Mouse (Mus musculus) liver, embryonic 14.5 days (tissue): Measurements from ENCODE around the gene Gm13283. TPM values are rescaled to one million over a fixed set of nuclear protein-coding genes. Genes with fewer than 3 reads are reported as not detected.
"Not testable (repeated sequence)": the region's sequence is repeated elsewhere in the genome, so short reads cannot be mapped to it uniquely, and the experiment has no call there.

ENCODE experiments used
- ATAC-seq: fragments of 200-750 bp; cut with Nextera tagmentation; 2 replicates; pipeline ENCODE4 v1.8.0; 2017; ENCODE audit warnings: moderate number of reproducible peaks, mild to moderate bottlenecking, moderate library complexity; ENCODE audit not compliant: insufficient read depth
- DNase-seq, 3 experiments: peaks; one replicate each; pipeline ENCODE4 v3.0.0-alpha.2; 2012 to 2013; ENCODE audit warnings: low read depth in 3 of 3, low spot score in 3 of 3
- H3K27ac ChIP-seq: fragments of 300-500 bp; sonication (generic); 2 replicates; pipeline ENCODE4 v1.5.1; 2014; ENCODE audit warnings: moderate library complexity, mild to moderate bottlenecking, control low read depth, inconsistent platforms
- H3K27me3 ChIP-seq: fragments of 300-500 bp; sonication (generic); 2 replicates; pipeline ENCODE4 v1.6.1; 2014; ENCODE audit warnings: mild to moderate bottlenecking, low read length, moderate library complexity; ENCODE audit not compliant: control insufficient read depth, insufficient read depth
- H3K36me3 ChIP-seq: fragments of 300-500 bp; sonication (generic); replicated peaks from 2 replicates; pipeline ENCODE4 v1.6.1; 2014; ENCODE audit warnings: low read depth; ENCODE audit not compliant: control insufficient read depth, insufficient read depth
- H3K4me1 ChIP-seq, 2 experiments: fragments of 200-500 bp in 1 of 2; fragments of 300-500 bp in 1 of 2; sonication (generic) in 1 of 2; replicated peaks; 2 replicates each; pipeline ENCODE4 v1.6.1; 2012 to 2014; ENCODE audit warnings: antibody characterized with exemption in 1 of 2, inconsistent platforms in 1 of 2, low read length in 1 of 2; ENCODE audit not compliant: control insufficient read depth in 2 of 2, insufficient read depth in 2 of 2
- H3K4me2 ChIP-seq: fragments of 300-500 bp; sonication (generic); 2 replicates; pipeline ENCODE4 v1.6.1; 2014; ENCODE audit warnings: low read depth, mild to moderate bottlenecking, control low read depth, moderate library complexity
- H3K4me3 ChIP-seq, 2 experiments: fragments of 200-500 bp in 1 of 2; fragments of 300-500 bp in 1 of 2; sonication (generic) in 1 of 2; 2 replicates each; pipeline ENCODE4 v1.5.1; 2012 to 2014; ENCODE audit warnings: low read depth in 2 of 2, low read length in 2 of 2, mild to moderate bottlenecking in 2 of 2, control low read depth in 1 of 2, inconsistent platforms in 1 of 2, moderate library complexity in 1 of 2; ENCODE audit not compliant: insufficient read depth in 1 of 2
- H3K9ac ChIP-seq: fragments of 300-500 bp; sonication (generic); replicated peaks from 2 replicates; pipeline ENCODE4 v1.6.1; 2014; ENCODE audit warnings: mild to moderate bottlenecking, control low read depth, moderate library complexity
- H3K9me3 ChIP-seq: fragments of 300-500 bp; sonication (generic); 2 replicates; pipeline ENCODE4 v1.6.1; 2016; ENCODE audit warnings: low read length, mixed read lengths; ENCODE audit not compliant: control insufficient read depth
- CTCF ChIP-seq: IDR thresholded peaks from 2 replicates; pipeline ENCODE4 v1.5.1; 2016; ENCODE audit warnings: antibody characterized with exemption, low read depth, control low read depth
- EP300 ChIP-seq: IDR thresholded peaks from 2 replicates; pipeline ENCODE4 v1.6.1; 2016; ENCODE audit warnings: antibody characterized with exemption, low read depth
- WGBS: fragments of 180-500 bp; shearing (Covaris S2); extraction: QIAGEN DNeasy Blood & Tissue Kit; methylation state at CpG from one replicate; pipeline ENCODE4 v1.1.7; 2014; ENCODE audit not compliant: insufficient replicate concordance; 5-methylcytosine and 5-hydroxymethylcytosine counted together
- polyA plus RNA-seq, 2 experiments: library from polyadenylated mRNA; depleted of rRNA in 1 of 2; stranded (reverse) in 1 of 2; unstranded in 1 of 2; fragments of >200 nt; fragmentation: Nextera tagmentation in 1 of 2; extraction: Ambion mirVana in 1 of 2; gene quantifications; 2 replicates each; pipeline versions ENCODE4 v1.2.1 to v1.2.3; 2012 to 2014

The Gm13283 gene
- polyA plus RNA-seq (2012; rRNA removed): 0.02 TPM in 1 of 2 replicates, not detected in the other
- polyA plus RNA-seq (2014; fragmentation: Nextera tagmentation; extraction: Ambion mirVana): 0.15 TPM in 1 of 2 replicates, not detected in the other

DNA sequence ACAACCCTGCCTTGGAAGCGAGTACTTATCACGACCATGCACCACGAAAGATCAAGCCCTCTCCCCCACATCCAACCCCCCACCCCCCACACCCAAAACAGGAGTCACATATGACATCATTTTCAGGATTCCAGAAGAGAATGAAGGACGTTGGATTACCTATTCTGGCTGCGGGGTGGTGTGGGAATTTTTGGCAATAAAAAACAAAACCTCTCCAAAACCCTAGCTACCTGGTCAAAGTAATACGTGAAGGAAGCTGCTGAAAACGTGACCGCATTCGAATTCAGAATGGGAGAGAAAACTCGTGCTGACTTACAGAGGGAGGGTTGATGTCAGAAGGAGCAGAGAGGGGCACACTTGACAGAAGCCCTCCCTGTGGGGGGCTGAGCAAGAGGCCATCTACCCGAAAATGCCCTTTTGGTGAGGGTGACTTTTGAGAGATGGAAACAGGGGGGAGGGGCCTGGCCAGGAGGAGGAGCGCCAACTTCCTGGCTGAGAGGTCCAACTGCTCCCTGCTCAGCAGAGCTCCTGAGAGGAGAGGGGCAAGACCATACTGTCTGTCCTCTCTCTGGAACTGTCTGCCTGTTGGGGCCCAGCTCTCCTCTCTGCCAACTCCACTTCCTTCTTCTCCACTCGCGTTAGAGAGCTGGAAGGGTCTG lies at the start of gene Gm13283:
Gm13283 (plus strand) TSS at position 510 of the 659 bp plus-strand sequence.
- peak within 1 kb of the TSS; percentile 42 for H3K4me2 ChIP-seq
- 10% methylated on average over 7 of the region's 14 CpGs for WGBS
- not testable (repeated sequence) for H3K9me3 ChIP-seq, H3K4me1 ChIP-seq, H3K36me3 ChIP-seq, ATAC-seq, DNase-seq, H3K27ac ChIP-seq, H3K27me3 ChIP-seq, H3K9ac ChIP-seq
- H3K4me3 ChIP-seq: peak within 1 kb of the TSS; percentile 6 to 43; a peak in 3 of 4 replicates

DNA sequence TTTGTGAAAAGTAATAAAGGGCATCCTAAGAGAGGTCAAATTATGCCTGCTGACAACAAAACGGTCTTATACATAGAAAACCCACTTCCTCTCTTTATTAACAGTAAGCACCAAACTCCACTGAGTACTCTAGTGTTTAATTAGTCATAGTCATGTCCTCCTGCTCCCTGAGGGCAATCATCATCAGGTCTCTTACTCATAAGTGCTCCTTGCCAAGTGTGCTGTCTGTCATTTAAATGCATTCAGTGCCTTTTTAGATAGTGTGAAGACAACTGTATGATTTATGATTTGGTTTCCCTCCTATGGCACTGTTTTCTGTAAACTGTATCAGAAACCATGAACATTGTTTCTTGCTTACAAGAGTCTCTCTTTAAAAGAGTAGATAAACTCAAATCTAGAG lies 45.6 kb upstream of the Gm13283 start:
- Histone ChIP-seq H3K27ac (no peak overlapping the region), H3K9ac (no peak overlapping the region), H3K4me2 (no peak overlapping the region), H3K9me3 (no peaks in the 10 kb centered on the region), H3K4me3 (no peak overlapping the region), H3K27me3 (no peaks in the 10 kb centered on the region), H3K36me3 (peaks cover 4% of the 10 kb centered on the region), H3K4me1 (peaks cover 2% of the 10 kb centered on the region in 2 experiments; a peak in 1 of 4 replicates)
- 56% methylated on average over 1 of the region's 1 CpGs for WGBS
- DNase-seq: no peak
- TF ChIP-seq EP300 (no peak), CTCF (no peak)
- ATAC-seq: no peak

DNA sequence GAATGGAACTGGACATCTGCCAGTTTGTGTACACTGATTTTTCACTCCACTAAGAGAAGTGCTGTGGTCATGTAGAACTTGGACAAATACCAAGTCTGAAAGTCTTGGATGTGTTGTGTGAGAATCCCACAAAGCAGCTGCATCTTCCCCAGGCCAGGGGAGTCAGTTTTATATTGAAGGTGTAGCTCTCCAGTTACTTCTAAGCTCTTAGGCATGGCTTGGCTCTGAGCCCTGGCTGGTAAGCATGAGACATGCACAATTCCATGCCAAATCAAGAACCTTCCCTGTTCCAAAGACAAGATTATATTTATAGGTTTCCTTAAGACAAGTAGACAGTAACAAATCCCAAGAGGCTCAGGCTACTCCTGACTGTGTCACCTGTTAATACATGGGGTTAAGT lies 44.9 kb upstream of the Gm13283 start:
- TF ChIP-seq CTCF (no peak), EP300 (no peak)
- Histone ChIP-seq H3K9ac (no peak overlapping the region), H3K4me2 (no peak overlapping the region), H3K36me3 (peaks cover 5% of the 10 kb centered on the region), H3K4me1 (peaks cover 3% of the 10 kb centered on the region in 2 experiments), H3K9me3 (no peaks in the 10 kb centered on the region), H3K27me3 (no peaks in the 10 kb centered on the region), H3K27ac (no peak overlapping the region), H3K4me3 (no peak overlapping the region)
- DNase-seq: no peak
- no peak for ATAC-seq

DNA sequence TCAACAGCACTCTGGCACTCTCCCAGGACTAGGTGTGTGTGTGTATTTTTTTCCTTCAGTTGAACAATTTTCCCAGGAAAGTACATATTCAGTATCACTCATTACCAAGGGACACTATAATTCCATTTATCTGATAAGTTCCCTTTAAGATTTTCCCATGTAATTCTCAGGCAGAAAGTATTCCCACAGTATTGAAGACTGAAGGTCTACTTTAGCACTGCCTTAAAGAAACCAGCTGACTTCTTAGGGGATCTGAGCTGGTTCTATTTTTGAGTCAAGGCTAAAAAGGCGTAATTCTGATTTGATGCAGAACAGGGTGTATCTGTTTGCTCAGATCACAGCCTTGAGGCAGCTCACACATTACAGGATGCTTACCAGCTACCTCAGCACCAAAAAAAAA lies 41.2 kb upstream of the Gm13283 start:
- no peak overlapping the region for H3K27ac ChIP-seq
- no peak overlapping the region for H3K9ac ChIP-seq
- TF ChIP-seq CTCF (no peak), EP300 (no peak)
- ATAC-seq: no peak
- WGBS: 52% methylated on average over 1 of the region's 1 CpGs
- H3K36me3 ChIP-seq: peaks cover 12% of the 10 kb centered on the region
- H3K9me3 ChIP-seq: no peaks in the 10 kb centered on the region
- H3K4me2 ChIP-seq: peak overlapping the region; percentile 56
- DNase-seq: no peak
- peak overlapping the region in 1 of 2 experiments; percentile 30; a peak in 1 of 4 replicates for H3K4me3 ChIP-seq
- no peaks in the 10 kb centered on the region for H3K27me3 ChIP-seq
- peaks cover 13 to 15% of the 10 kb centered on the region in 2 experiments for H3K4me1 ChIP-seq

DNA sequence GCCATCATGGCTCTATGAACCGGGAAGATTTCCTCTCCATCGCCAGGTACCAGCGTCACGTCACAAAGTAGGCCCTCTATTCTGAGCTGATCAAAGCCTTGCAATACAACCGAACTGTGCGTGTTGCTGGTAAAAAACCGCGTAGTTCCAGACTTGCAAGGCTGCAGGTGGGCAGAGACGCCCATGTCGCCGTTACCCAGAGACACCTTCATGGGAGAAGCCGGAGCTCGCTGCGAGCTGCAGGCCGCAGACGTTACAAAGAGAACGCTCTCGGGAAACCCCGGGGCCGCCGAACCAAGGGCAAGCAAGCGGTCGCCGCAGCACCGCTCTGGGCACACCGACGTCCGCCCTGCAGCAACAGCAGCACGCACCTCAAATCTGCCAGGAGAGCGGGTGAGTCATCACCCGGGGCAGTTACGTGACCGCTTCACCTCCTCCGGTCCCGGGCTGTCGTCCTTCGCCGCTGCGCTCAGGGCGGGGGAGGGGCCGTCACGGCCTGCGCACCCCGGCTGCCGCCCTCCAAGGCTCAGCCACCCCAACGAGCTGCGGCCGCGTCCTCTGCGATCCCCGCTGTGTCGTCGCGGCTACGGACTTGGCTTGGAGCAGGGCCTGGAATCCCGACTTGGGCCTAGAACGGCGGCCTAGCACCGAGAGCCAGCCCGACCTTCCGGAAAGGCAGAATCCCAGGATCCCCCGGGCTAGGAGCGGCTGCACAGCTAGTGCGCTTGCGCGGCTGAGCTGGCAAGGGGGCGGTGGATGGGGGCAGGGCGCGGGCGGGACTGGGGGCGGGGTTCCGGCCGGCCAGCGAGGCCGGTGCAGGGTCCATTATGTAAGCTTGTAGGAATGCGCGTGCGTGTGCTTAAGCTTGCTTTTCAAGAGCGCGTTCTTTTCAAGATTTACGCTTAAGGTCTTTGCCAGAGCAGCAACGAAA lies 37.9 kb upstream of the Gm13283 start, which contains the start of the genes Gm26566 and Klhl9:
Gm26566 (plus strand) TSS at position 15 of the 931 bp plus-strand sequence.
Klhl9 (minus strand) TSS at position 675 of the 931 bp plus-strand sequence.
- ATAC-seq (peak; percentile 95), DNase-seq (peak; percentile 68 to 81 (median 81))
- no peaks in the 10 kb centered on the region for H3K27me3 ChIP-seq
- H3K9me3 ChIP-seq: no peaks in the 10 kb centered on the region
- TF ChIP-seq EP300: no peak
- TF ChIP-seq CTCF: no peak
- H3K27ac ChIP-seq: peak within 1 kb of the TSS; percentile 75
- under 1% methylated on average over 81 of the region's 82 CpGs for WGBS
- H3K4me2 ChIP-seq: peak within 1 kb of the TSS; percentile 58
- peak within 1 kb of the TSS; percentile 89 to 94 for H3K4me3 ChIP-seq
- peaks cover 13 to 15% of the 10 kb centered on the region in 2 experiments for H3K4me1 ChIP-seq
- H3K36me3 ChIP-seq: peaks cover 8% of the 10 kb centered on the region
- peak within 1 kb of the TSS; percentile 92 for H3K9ac ChIP-seq
